Mouse (Mus musculus): ENCODE measurements around the gene Nxn.

DNA sequence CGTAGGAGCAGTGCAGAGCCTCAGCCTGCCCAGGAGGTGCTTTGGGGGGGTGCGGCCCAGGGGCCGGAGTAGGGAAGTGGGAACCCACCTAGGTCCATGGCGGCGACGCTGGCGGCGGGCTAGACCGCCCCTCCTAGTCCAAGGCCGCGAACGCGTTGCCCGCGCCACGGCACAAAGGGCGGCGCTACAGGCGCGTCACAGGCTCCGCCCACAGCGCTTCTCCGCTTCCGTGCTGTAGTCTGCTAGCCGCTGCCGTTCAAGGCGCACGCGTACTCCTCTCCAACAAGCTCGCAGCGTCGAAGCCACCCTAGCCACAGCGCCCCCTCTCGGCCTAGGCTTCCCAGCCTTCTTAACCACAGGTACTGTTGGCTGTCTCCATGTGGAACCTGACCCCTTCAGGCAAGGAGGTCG, 181.5 kb downstream of the Nxn start, which contains the start of the genes Dbil5 and Gemin4:
- TF ChIP-seq CTCF (IDR thresholded peaks at IDR 0.05; ENCODE audit: low read depth, low read length) (peak; percentile 81), GATA1 (IDR thresholded peaks at IDR 0.05; ENCODE audit: borderline replicate concordance, low read length) (no peak), POLR2AphosphoS5 (IDR thresholded peaks at IDR 0.05; ENCODE audit: insufficient replicate concordance, low read depth, low read length) (no peak)
